Mouse (Mus musculus) yolk sac, embryonic 10.5 days (tissue): ENCODE data around the gene Cd2bp2.
"Not testable (repeated sequence)": the region's sequence is repeated elsewhere in the genome, so short reads cannot be mapped to it uniquely, and the experiment has no call there.

Experiments used
- DNase-seq: peaks from one replicate; pipeline ENCODE4 v3.0.0-alpha.2; 2017; ENCODE audit warnings: low spot score

Cd2bp2 gene

GRCm38 (mm10) chr7:127190672-127191071 is 5.2 kb downstream of the Cd2bp2 start:
- no peak for DNase-seq

- no peak for DNase-seq
Measured at GRCm38 (mm10) chr7:127188305-127189276, 7.3 kb downstream of the Cd2bp2 start.

- no peak for DNase-seq
Measured at GRCm38 (mm10) chr7:127187351-127187750, 8.5 kb downstream of the Cd2bp2 start.

GRCm38 (mm10) chr7:127185601-127186000 is 10.2 kb downstream of the Cd2bp2 start:
- DNase-seq: peak; percentile 50

GRCm38 (mm10) chr7:127184720-127185119 is 11.1 kb downstream of the Cd2bp2 start:
- no peak for DNase-seq

- peak; percentile 85 for DNase-seq
Measured at GRCm38 (mm10) chr7:127183828-127184227, 12.0 kb downstream of the Cd2bp2 start.

GRCm38 (mm10) chr7:127183345-127183744 is 12.5 kb downstream of the Cd2bp2 start:
- peak; percentile 76 for DNase-seq

- DNase-seq: not testable (repeated sequence)
Measured at GRCm38 (mm10) chr7:127181724-127182123, 14.1 kb downstream of the Cd2bp2 start.

GRCm38 (mm10) chr7:127180783-127181182 is 15.1 kb downstream of the Cd2bp2 start:
- no peak for DNase-seq

- no peak for DNase-seq
Measured at GRCm38 (mm10) chr7:127176937-127177336, 18.9 kb downstream of the Cd2bp2 start.

- DNase-seq: no peak
Measured at GRCm38 (mm10) chr7:127166501-127166900, 29.3 kb downstream of the Cd2bp2 start.

- DNase-seq: no peak
Measured at GRCm38 (mm10) chr7:127165607-127166493, 30.0 kb downstream of the Cd2bp2 start.

- DNase-seq: no peak
Measured at GRCm38 (mm10) chr7:127164002-127164401, 31.8 kb downstream of the Cd2bp2 start.

- no peak for DNase-seq
Measured at GRCm38 (mm10) chr7:127162546-127162945, 33.3 kb downstream of the Cd2bp2 start.

- DNase-seq: no peak
Measured at GRCm38 (mm10) chr7:127157548-127157947, 38.3 kb downstream of the Cd2bp2 start.

- no peak for DNase-seq
Measured at GRCm38 (mm10) chr7:127153477-127153876, 42.4 kb downstream of the Cd2bp2 start.

- DNase-seq: no peak
Measured at GRCm38 (mm10) chr7:127152464-127152863, 43.4 kb downstream of the Cd2bp2 start.

GRCm38 (mm10) chr7:127147901-127148300 is 47.9 kb downstream of the Cd2bp2 start:
- DNase-seq: no peak

GRCm38 (mm10) chr7:127146267-127146603 is 49.6 kb downstream of the Cd2bp2 start:
- no peak for DNase-seq

- no peak for DNase-seq
Measured at GRCm38 (mm10) chr7:127145387-127146266, 50.2 kb downstream of the Cd2bp2 start.

GRCm38 (mm10) chr7:127144412-127144811 is 51.4 kb downstream of the Cd2bp2 start:
- no peak for DNase-seq

GRCm38 (mm10) chr7:127142666-127143065 is 53.2 kb downstream of the Cd2bp2 start:
- DNase-seq: no peak
